Mouse (Mus musculus): ENCODE data around the gene Pik3r6.

GRCm38 (mm10) chr11:68545172-68545571 is 42.4 kb downstream of the Pik3r6 start:
- TF ChIP-seq CTCF (IDR thresholded peaks at IDR 0.05; ENCODE audit: low read depth, low read length) (no peak), POLR2A (IDR thresholded peaks at IDR 0.05; ENCODE audit: borderline replicate concordance, low read depth, low read length) (no peak)
